Mouse (Mus musculus) neural tube, embryonic 11.5 days (tissue): Measurements from ENCODE around the gene Gbp7. TPM values are rescaled to one million over a fixed set of nuclear protein-coding genes. Genes with fewer than 3 reads are reported as not detected.

Experiments used
- ATAC-seq: fragments of 200-750 bp; cut with Nextera tagmentation; 2 replicates; pipeline ENCODE4 v1.8.0; 2017; ENCODE audit warnings: moderate number of reproducible peaks, mild to moderate bottlenecking, moderate TSS enrichment, moderate library complexity; ENCODE audit not compliant: insufficient read depth, low FRiP score, low TSS enrichment
- DNase-seq: peaks from one replicate; pipeline ENCODE4 v3.0.0-alpha.2; 2015; ENCODE audit warnings: low spot score
- H3K27ac ChIP-seq: fragments of 300-500 bp; sonication (generic); 2 replicates; pipeline ENCODE4 v1.5.1; 2014; ENCODE audit warnings: low read depth, mild to moderate bottlenecking, low read length
- H3K27me3 ChIP-seq: fragments of 300-500 bp; sonication (generic); 2 replicates; pipeline ENCODE4 v1.6.1; 2014; ENCODE audit warnings: mild to moderate bottlenecking, low read length, mixed read lengths; ENCODE audit not compliant: control insufficient read depth, insufficient read depth
- H3K36me3 ChIP-seq: fragments of 300-500 bp; sonication (generic); 2 replicates; pipeline ENCODE4 v1.6.1; 2014; ENCODE audit warnings: mild to moderate bottlenecking, low read length, moderate library complexity, mixed read lengths; ENCODE audit not compliant: control insufficient read depth, insufficient read depth
- H3K4me1 ChIP-seq: fragments of 300-500 bp; sonication (generic); 2 replicates; pipeline ENCODE4 v1.6.1; 2014; ENCODE audit warnings: low read length, mixed read lengths; ENCODE audit not compliant: control insufficient read depth, insufficient read depth
- H3K4me2 ChIP-seq: fragments of 300-500 bp; sonication (generic); 2 replicates; pipeline ENCODE4 v1.6.1; 2014; ENCODE audit warnings: low read depth, mild to moderate bottlenecking, moderate library complexity
- H3K4me3 ChIP-seq: fragments of 300-500 bp; sonication (generic); 2 replicates; pipeline ENCODE4 v1.5.1; 2014; ENCODE audit warnings: low read depth, low read length
- H3K9ac ChIP-seq: fragments of 300-500 bp; sonication (generic); 2 replicates; pipeline ENCODE4 v1.6.1; 2014; ENCODE audit warnings: mild to moderate bottlenecking, low read length
- H3K9me3 ChIP-seq: fragments of 300-500 bp; sonication (generic); 2 replicates; pipeline ENCODE4 v1.6.1; 2016; ENCODE audit warnings: low read length; ENCODE audit not compliant: control insufficient read depth
- WGBS: fragments of 180-500 bp; shearing (Covaris S2); extraction: QIAGEN DNeasy Blood & Tissue Kit; methylation state at CpG from one replicate; pipeline ENCODE4 v1.1.7; 2014; 5-methylcytosine and 5-hydroxymethylcytosine counted together
- polyA plus RNA-seq: library from polyadenylated mRNA; unstranded; fragments of >200 nt; fragmentation: Nextera tagmentation; extraction: Ambion mirVana; gene quantifications from 2 replicates; pipeline ENCODE4 v1.2.1, GENCODE M21; 2014

The Gbp7 gene
- polyA plus RNA-seq, result 0.64 and 1.1 TPM in 2 replicates

DNA sequence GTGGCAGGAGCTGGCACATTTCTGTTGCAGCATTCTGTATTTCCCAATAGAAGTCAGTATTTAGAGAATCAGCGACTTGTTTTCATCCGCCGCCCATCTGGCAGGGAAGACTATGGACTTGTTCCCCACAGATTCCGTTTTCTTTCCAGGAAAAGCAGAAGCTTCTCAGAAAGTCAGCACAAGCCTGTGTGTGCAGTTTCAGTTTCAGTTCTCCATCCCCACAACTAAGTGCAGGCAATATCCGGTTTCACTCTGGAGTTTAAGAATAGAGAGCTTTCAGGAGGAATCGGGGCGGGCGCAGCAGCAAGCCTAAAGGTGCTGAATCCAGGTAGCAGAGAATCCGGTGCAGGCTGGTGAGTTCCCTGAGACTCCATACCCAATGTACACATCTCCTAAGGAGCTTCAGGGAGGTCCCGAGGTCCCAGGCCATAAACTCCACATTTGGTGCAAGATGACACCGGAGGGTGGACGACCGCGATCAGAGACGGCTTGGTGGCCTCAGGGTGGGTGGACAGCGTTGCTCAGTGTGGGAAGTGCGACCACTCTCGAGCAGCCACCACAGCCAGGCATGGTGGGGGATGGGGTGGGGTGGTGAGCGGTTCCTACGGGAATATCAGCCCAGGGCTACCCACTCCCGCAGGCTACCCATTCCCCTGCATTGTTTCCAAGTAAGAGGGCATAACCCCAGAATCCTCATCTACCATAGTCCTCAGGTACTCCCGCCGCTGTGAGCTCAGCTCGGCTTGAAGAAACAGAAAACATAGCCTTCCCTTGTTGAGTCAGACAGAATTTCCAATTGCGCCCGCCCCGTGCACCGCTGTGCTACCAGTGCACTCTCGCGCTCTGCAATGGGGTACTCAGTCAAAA is at the start of gene Gbp7:
Gene Gbp7, plus strand, starts transcription at position 256 of the 867 bp plus-strand sequence.
- no peaks in the 10 kb centered on the region for H3K9me3 ChIP-seq
- 2% methylated on average over 30 of the region's 30 CpGs for WGBS
- DNase-seq, result peak; percentile 40
- no peaks in the 10 kb centered on the region for H3K4me1 ChIP-seq
- H3K27me3 ChIP-seq, result no peaks in the 10 kb centered on the region
- no peaks in the 10 kb centered on the region for H3K36me3 ChIP-seq
- no peak within 1 kb of the TSS for H3K27ac ChIP-seq
- H3K4me3 ChIP-seq, result peak within 1 kb of the TSS; percentile 50
- peak; percentile 87 for ATAC-seq
- peak within 1 kb of the TSS; percentile 49 for H3K9ac ChIP-seq
- peak within 1 kb of the TSS; percentile 96 for H3K4me2 ChIP-seq

DNA sequence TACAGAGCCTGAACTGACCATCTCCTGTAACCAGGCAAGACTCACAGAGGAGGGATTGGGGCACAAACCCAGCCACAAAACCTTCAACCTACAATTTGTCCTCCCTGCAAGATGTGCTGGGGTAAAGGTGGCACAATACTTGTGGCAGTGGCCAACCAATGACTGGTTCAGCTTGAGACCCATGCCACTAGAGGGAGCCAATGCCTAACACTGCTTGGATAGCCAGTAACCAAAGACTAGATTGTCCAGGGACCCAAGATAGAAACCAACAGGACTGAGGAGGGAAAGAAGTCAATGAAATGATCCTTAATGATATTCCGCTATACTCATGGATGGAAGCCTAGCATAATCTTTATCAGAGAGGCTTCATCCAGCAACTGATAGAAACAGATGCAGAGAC is 39.7 kb upstream of the Gbp7 start:
- H3K27ac ChIP-seq, result no peak overlapping the region
- no peak overlapping the region for H3K4me2 ChIP-seq
- ATAC-seq (peak; percentile 75), DNase-seq (peak; percentile 73)
- no peaks in the 10 kb centered on the region for H3K4me1 ChIP-seq
- H3K9ac ChIP-seq, result no peak overlapping the region
- no peaks in the 10 kb centered on the region for H3K36me3 ChIP-seq
- no peaks in the 10 kb centered on the region for H3K9me3 ChIP-seq
- no peak overlapping the region for H3K4me3 ChIP-seq
- WGBS, result 83% methylated on average over 1 of the region's 1 CpGs
- H3K27me3 ChIP-seq, result no peaks in the 10 kb centered on the region

DNA sequence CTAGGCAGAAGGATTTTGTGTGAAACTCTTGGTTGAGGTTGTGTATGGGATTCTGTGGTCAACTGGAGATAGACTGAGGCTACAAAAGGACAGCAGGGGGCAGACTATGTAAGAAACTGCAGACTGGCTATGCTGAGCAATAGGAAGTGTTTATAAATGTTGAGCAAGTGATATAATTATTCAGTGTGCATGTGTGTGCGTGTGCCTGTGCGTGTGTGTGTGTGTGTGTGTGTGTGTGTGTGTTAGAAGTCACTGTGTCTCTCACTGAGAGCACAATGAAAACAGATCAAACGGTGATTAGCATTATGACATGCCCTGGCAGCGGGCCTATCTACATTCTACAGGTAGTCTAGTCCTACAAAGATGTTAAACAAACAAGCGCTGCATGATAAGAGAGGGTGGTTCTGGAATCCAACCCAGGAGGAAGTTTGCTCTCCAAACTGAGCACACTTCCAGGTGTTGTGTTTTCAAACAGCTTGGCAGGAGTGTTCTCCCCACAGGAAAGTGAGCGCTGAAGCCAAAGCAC is 36.5 kb upstream of the Gbp7 start, which contains the start of gene Gbp5:
Gene Gbp5, plus strand, starts transcription at position 443 of the 526 bp plus-strand sequence.
- ATAC-seq (no peak), DNase-seq (peak; percentile 25)
- no peak within 1 kb of the TSS for H3K4me3 ChIP-seq
- H3K9me3 ChIP-seq, result no peaks in the 10 kb centered on the region
- H3K9ac ChIP-seq, result no peak within 1 kb of the TSS
- 87% methylated on average over 6 of the region's 6 CpGs for WGBS
- H3K36me3 ChIP-seq, result no peaks in the 10 kb centered on the region
- H3K4me2 ChIP-seq, result no peak within 1 kb of the TSS
- H3K27me3 ChIP-seq, result no peaks in the 10 kb centered on the region
- no peaks in the 10 kb centered on the region for H3K4me1 ChIP-seq
- no peak within 1 kb of the TSS for H3K27ac ChIP-seq

DNA sequence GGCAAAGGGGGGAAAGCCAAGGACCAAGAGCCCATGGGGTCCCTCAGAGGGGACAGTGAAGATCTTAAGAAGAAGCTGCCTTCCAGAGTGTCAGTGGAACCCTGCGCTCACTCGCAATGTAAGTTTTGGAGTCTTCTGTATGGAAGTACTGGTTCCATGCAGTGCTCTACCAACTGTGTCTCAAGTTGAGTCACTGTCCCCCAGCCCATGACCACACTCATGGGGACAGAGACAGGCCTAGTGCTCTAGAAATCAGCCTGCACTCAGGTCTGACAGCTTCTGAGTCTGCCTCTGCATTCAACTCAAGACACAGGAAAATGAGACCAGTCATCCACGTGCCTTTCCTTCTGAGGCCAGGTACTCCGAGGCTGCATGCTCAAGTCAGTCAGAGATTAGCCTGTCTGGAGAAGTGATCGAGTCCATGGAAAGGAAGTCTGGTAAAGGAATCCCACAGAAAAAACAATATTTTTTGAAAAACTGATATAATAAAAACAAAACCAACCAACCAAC is 34.9 kb upstream of the Gbp7 start:
- Histone ChIP-seq H3K27ac (no peak overlapping the region), H3K9ac (no peak overlapping the region), H3K4me2 (no peak overlapping the region), H3K27me3 (no peaks in the 10 kb centered on the region), H3K36me3 (no peaks in the 10 kb centered on the region), H3K4me3 (no peak overlapping the region), H3K9me3 (no peaks in the 10 kb centered on the region), H3K4me1 (no peaks in the 10 kb centered on the region)
- WGBS, result 92% methylated on average over 5 of the region's 5 CpGs
- DNase-seq (no peak), ATAC-seq (no peak)

DNA sequence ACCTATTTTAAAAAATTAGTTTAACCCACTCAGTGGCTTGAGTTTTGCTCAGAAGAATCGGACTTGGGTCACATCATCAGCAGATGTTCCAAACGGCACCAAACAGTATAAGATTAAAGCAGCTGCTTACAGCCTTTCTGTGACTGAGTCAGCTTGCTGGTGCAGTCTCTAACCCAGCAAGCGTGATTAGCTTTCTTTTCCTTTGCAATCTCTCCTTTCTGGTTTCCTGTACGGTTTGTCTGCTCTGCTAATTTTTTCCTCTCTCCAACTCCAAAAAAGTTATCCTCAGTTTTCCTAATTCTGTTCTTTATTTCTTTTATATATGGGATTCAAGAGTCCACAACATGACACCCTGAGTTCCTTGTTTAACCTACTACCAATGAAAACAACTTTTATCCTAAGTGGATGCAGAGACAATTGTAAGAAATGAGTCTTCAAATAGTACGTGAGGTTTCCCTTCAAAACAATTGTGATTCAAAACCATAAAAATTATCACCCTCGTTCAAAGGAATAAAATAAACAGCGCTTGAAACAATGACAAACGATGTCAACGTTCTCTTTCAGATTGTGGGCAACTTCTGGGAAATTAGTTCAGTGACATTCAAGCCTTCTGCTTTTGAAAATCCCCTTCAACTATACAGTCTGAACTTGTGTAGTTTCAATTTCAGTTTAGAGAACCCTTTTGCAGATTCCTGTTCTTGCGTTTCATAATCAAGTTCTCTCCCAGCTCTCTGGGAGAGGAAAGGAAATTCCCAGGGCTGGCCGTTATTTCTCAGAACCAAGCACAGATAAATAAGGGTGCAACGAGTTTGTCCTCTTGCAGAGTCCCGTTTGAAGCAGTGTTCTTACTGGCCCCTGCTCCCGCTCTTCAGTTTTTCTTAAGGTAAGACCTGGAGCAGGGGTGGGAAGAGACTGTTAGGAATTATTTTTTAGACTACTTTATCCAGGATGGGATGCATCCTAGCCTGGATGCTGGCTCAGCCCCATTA is 33.7 kb upstream of the Gbp7 start:
- ATAC-seq (no peak), DNase-seq (no peak)
- no peaks in the 10 kb centered on the region for H3K27me3 ChIP-seq
- 73% methylated on average over 14 of the region's 14 CpGs for WGBS
- no peak overlapping the region for H3K4me2 ChIP-seq
- no peaks in the 10 kb centered on the region for H3K36me3 ChIP-seq
- H3K4me3 ChIP-seq, result no peak overlapping the region
- no peak overlapping the region for H3K9ac ChIP-seq
- no peaks in the 10 kb centered on the region for H3K4me1 ChIP-seq
- H3K9me3 ChIP-seq, result no peaks in the 10 kb centered on the region
- H3K27ac ChIP-seq, result no peak overlapping the region

DNA sequence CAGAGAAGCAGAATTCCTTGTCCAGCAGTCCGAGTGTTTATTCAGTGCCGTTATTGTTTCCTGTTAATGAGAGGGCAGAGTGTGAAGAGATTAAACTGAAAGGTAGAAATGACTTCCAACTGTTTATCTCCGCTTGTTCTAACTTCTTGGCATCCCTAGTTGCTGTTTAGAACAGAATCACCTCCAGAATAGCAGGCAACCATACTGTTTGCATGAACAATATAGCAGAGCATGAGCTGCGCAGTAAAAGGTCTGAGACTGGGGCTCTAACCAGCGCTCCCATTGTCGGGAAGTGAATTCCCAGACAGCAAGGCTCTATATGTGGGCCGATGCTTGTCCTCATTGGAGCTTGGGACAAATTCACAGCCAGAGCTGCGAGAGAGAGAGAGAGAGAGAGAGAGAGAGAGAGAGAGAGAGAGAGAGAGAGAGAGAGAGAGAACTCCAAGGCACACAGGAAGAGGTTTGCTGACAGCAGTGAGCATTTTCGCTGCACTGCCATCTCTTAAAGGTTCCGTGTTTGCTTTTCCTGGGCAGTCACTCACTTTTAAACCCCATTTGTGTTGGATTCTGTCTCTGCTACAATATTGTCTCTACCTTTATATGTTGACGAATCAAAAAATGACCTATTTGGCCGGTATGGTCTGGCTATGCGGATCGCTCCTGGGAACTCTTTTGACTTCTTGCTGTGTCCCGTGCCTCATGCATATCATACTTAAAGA is 32.9 kb upstream of the Gbp7 start:
- WGBS, result 71% methylated on average over 15 of the region's 15 CpGs
- no peak for ATAC-seq

DNA sequence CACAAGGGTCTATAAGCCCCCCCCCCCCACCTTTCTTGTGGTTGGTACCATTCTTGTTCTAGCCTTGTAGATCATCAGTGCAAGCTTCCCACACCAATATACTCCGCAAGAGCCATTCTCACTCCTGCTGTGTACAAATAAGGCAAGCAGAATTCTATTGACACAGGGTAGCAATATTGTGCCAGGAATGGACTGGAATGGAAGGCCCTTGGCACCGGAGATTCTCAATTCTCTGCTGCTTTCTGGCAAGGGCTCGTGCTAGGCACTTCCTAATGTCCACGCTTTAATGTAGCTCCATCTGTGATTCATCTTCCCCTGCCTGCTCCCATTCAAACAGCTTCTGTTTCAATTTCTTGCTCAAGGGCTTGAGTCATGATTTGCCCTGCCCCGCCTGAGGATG is 31.2 kb upstream of the Gbp7 start:
- Histone ChIP-seq H3K4me2 (no peak overlapping the region), H3K4me1 (no peaks in the 10 kb centered on the region), H3K9me3 (no peaks in the 10 kb centered on the region), H3K4me3 (no peak overlapping the region), H3K27ac (no peak overlapping the region), H3K36me3 (no peaks in the 10 kb centered on the region), H3K9ac (no peak overlapping the region), H3K27me3 (no peaks in the 10 kb centered on the region)
- DNase-seq (no peak), ATAC-seq (no peak)
- WGBS, result 89% methylated on average over 5 of the region's 5 CpGs

More for the DNA sequence above, 32.9 kb upstream of the Gbp7 start:
- H3K36me3 ChIP-seq, result no peaks in the 10 kb centered on the region
- no peak overlapping the region for H3K9ac ChIP-seq
- no peak overlapping the region for H3K27ac ChIP-seq
- no peak overlapping the region for H3K4me2 ChIP-seq
- no peak for DNase-seq
- no peak overlapping the region for H3K4me3 ChIP-seq
- no peaks in the 10 kb centered on the region for H3K4me1 ChIP-seq
- H3K27me3 ChIP-seq, result no peaks in the 10 kb centered on the region
- H3K9me3 ChIP-seq, result no peaks in the 10 kb centered on the region

DNA sequence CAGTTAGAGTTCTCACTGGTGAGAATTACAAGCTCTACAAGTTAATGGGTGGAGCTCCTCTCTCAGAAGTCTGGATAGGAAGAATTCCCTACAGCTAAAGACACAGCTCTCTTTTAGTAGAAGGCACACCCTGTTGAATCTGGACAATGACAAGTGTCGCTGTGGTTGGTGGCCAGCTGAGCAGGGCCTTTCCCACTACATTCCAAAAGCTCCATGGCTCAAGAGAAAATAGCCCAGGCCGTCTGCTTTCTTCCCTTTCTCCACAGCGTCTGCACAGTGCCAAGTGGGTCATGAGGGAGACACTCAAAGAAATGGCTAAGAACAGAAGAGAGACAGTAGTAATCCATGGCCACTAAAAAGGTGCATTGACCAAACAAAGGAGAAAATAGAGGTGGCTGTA is 2.0 kb upstream of the Gbp7 start:
- no peak for ATAC-seq
- Histone ChIP-seq H3K27ac (no peak overlapping the region), H3K4me2 (no peak overlapping the region), H3K27me3 (no peaks in the 10 kb centered on the region), H3K36me3 (no peaks in the 10 kb centered on the region), H3K9me3 (no peaks in the 10 kb centered on the region), H3K9ac (no peak overlapping the region), H3K4me1 (no peaks in the 10 kb centered on the region), H3K4me3 (no peak overlapping the region)
- WGBS, result 87% methylated on average over 3 of the region's 3 CpGs
- no peak for DNase-seq
